Mouse (Mus musculus) MN1 (cell line): ENCODE results near the gene Ggt7.
"Not testable (repeated sequence)": the region's sequence is repeated elsewhere in the genome, so short reads cannot be mapped to it uniquely, and the experiment has no call there.

Experiments
- DNase-seq: peaks from one replicate; pipeline ENCODE4 v3.0.0-alpha.2; 2016; ENCODE audit warnings: low spot score

Ggt7 gene

DNA sequence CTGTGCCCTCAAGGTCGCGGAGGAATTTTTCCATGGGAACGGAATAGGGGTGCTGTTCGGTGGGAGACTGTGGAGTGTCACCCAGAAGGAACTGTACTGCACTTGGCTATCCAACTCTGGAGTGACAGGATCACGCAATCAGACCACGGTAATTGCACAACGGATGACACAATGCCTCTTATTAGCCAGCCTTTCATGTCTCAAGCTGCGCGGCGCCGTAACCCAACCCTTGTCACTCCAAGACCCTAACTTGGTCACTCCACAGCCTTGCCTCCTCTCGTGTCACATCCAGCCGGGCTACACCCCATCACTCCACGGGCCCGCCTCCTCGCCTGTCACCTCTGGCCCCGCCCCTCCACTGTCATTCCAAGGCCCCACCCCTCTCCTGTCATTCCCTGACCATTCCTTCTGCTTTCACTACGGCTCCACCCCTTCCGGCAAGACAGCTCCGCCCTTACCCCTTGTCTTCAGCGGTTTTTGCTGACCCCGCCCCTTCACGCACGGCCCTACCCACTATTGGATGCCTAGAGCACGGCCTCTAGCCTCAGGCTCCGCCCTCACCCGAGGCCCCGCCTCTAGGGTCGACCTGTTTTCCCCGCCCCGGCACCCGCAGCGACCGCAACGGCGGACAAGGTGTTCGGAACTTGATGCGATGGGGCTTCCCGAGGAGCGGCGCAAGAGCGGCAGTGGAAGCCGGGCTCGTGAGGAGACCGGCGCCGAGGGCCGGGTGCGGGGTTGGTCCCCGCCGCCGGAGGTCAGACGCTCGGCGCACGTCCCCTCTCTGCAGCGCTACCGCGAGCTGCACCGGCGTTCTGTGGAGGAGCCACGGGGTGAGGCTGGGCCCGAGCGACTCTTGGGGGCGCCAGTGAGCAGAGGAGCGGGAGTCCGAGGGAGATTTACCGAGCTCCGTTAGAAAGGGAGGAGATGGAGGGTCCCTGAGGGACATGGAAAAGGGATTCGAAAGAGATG is at the start of gene Ggt7, which contains the start of gene Acss2:
Ggt7 (minus strand) TSS at position 783 of the 969 bp plus-strand sequence.
Acss2 (plus strand) TSS at position 494 of the 969 bp plus-strand sequence.
- DNase-seq = peak; percentile 98

GRCm38 (mm10) chr2:155567751-155568150 is 49.7 kb upstream of the Ggt7 start:
- DNase-seq = no peak

- no peak for DNase-seq
These were observed 44.9 kb upstream of the Ggt7 start for GRCm38 (mm10) chr2:155562934-155563333.

DNA sequence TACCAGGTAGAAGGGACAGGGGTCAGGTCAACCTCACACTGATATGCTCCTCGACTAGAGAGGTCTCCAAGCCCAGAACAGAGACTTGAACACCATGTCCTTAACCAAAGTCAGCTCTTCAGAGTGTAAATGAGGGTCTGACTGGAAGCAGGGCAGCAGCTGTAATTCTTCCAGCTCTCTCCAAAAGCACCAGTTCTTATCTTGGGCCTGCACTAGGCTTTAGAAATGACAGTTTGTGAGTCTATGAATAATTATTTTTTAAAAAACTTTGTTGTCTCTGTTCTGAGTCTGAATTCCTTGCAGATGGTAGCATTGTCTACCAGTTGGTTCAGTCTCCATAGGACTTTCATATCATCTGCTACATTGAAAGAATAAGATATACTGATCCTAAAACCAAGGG is 44.2 kb upstream of the Ggt7 start:
- DNase-seq = no peak

DNA sequence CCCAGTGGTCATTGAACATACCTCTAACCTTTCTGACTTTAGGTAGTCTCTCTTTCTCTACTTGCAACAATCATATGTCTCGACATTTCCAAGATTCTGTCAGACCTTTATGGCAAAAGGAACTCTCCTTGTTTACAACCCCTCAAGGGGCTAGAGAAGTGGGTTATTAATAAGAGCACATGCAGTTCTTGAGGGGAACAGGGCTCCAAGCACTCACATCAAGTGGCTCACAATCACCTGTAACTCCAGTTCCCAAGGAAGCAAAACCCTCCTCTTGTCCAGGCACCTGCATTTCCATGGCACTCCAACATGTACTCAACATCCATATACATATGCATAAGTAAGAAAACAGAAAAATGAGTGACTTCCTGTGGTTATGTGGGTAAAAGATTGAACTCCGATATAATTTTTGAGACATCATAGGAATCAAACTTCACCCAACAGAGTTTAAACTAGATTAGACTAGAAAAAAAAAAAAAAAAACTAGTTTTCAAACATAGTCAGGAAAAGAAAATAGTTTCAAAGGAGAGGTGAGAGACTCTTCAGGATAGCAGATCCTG is 36.5 kb upstream of the Ggt7 start:
- no peak for DNase-seq

- no peak for DNase-seq
These were observed 34.9 kb upstream of the Ggt7 start for GRCm38 (mm10) chr2:155552949-155553354.

DNA sequence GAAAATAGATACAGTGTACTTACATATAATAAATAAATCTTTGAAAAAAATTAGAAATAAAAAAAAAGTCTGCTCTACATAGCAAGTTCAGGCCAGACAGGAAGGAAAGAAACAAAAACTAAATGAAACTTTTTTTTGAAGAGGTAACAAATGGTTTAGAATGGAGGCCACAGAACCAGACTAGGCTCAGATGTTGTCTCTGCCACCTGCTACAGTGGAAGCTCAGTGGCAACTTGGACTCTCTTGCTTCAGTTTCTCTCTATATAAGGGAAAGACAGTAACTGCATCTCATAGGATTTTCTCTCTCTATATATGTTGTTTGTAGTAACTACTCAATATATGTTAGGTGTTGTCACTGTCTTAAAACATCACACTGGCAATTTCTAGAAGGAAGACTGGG is 34.3 kb upstream of the Ggt7 start:
- no peak for DNase-seq

DNA sequence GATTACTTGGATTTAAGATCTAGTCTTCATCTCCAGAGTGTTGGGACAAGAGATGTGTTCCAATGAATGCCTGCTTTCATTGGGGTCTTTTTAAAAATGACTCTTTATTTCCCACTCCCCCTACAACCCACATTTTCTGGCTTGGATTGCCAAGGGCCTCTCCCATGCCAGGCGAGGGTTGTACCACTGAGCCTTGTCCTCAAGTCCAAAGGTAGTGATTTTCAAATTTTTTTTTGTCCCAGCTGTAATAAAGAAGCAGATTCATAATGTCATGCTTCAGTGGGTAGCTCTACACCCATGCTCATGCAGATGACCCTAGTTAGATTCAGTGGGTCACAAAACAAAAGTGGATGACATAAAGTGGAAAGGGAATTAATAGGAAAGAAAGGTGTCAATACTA is 28.9 kb upstream of the Ggt7 start:
- no peak for DNase-seq

GRCm38 (mm10) chr2:155540822-155541458 is 22.9 kb upstream of the Ggt7 start:
- DNase-seq = no peak

- DNase-seq = no peak
These were observed 21.7 kb upstream of the Ggt7 start for GRCm38 (mm10) chr2:155539696-155540095.

DNA sequence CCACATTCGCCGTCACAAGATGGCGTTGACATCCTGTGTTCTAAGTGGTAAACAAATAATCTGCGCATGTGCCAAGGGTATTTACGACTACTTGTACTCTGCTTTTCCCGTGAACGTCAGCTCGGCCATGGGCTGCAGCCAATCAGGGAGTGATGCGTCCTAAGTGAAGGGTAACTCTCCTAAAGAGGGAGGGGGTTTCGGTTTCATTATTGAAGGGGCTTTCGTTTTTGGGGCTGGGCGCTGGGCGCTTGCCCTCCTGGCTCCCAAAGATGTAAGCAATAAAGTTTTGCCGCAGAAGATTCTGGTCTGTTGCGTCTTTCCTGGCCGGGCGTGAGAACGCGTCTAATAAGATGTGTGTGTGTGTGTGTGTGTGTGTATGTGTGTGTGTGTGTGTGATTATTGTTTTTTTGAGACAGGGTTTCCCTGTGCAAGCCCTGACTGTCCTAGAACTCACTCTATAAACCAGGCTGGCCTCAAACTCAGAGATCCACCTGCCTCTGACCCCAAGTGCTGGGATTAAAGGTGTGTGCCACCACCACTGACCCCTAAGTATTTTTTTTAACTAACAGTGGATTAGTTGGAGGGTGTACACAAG is 20.5 kb upstream of the Ggt7 start:
- not testable (repeated sequence) for DNase-seq

GRCm38 (mm10) chr2:155537761-155538462 is 19.9 kb upstream of the Ggt7 start:
- DNase-seq = peak; percentile 40

- DNase-seq = no peak
These were observed 18.3 kb upstream of the Ggt7 start for GRCm38 (mm10) chr2:155536292-155536691.

GRCm38 (mm10) chr2:155527367-155527766 is 9.3 kb upstream of the Ggt7 start:
- no peak for DNase-seq

DNA sequence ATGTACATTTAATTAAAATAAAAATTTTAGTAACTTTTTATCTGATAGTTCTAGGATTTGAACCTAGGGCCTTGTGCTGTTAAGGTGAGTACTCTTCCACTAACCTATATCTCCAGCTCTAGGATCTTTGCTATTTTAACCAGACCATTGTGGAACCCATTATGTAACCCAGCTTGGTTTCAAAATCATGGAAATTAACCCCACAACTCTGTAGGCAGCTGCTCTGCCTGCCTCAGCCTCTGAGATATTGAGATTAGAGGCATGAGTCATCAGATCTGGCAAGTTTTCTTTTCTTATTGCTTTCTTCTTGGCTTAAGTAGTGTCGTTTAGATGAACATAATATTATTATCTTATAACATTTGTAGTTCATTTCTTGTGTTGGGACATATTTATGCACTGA is 6.3 kb upstream of the Ggt7 start:
- peak; percentile 51 for DNase-seq

DNA sequence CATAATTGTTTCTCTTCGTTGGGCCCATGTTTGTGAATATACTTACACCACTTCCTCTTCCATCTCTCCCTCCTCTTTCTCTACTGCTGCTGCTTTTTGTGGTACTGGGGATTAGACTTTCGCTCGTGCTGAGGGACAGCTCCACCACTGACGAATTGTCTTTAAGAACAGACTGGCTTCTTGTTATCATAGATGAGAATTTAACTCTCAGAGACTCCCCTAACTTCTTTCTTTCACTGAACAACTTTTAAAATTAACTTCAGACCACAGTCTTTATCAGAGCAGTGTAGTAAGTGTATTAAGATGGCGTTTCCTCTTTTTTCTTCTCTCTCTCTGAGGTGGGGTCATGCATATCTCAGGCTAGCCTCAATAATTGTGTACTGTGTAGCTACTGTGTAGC is 5.7 kb upstream of the Ggt7 start:
- DNase-seq = no peak

DNA sequence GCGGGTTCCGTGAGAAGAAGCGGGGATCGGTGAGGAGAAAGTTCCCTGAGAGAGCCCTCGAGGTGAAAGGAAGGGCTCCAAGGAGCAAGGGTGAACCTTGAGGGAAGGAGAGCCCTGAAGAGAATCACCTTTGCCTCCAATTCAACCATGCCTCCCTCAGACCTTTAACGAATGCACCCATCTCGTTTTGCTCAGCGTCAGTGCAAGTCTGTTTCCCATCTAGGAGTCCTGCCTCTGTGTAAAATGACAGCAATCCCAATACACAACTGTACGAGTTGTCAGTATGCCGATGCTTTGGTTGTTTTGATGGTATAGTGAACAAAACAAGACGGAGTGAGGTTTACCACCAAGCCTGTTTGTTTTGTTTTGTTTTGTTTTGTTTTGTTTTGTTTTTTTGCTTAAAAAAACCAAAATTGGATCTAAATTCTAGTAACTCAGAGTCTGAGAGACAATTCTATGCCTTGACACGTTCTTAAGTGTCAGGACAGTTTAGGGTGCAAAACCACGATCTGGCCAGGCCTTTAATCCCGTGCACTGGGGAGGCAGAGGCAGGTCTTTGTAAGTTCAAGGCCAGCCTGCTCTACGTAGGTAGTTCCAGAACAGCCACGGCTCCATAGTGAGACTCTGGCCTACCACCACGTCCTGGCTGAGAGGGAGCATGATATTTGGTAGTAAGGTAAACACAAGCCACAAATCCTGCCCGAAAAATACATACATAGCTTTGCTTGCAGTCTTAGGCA is 664 bp upstream of the Ggt7 start:
- DNase-seq = peak; percentile 51

GRCm38 (mm10) chr2:155515941-155516340 is 2.1 kb downstream of the Ggt7 start:
- DNase-seq = peak; percentile 80

DNA sequence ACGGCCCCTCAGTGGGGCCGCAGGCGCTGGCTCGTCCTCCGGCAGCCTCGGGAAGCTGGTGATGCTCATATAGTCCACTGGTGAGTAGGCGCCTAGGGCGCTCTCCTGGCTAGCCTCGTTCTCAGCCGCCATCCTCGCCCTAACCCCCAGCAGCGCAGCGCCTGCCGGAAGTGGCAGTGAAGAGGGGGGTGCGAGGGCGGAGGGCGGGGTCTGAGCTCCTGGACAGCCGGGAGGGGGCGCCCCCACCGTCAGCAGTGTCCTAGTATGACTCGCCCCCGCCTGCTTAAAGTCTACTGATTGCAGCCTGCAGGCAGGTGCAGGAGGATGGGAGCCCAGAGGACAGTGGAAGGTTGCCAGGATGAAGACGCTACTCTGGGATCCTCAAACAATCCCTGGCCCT is 3.4 kb downstream of the Ggt7 start:
- DNase-seq = peak; percentile 87

DNA sequence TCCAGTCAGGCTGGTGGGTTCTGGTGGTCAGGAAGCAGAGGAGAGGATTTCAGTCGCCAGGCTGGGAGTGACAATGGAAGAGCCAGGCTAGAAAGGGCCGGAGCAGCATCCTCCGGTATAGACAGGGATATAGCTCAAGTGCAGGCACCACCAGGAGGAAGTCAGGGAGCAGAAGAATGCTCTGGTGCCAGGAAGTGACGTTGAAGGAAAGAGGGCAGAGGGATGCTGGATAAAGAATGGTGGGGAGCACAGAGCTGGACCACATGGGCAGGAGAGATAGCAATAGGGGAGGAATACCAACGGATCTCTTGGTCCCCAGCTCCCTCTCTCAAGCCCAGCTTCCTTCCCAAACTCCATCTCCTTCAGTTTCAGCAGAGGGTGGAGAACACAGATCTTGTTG is 4.5 kb downstream of the Ggt7 start:
- DNase-seq = no peak

DNA sequence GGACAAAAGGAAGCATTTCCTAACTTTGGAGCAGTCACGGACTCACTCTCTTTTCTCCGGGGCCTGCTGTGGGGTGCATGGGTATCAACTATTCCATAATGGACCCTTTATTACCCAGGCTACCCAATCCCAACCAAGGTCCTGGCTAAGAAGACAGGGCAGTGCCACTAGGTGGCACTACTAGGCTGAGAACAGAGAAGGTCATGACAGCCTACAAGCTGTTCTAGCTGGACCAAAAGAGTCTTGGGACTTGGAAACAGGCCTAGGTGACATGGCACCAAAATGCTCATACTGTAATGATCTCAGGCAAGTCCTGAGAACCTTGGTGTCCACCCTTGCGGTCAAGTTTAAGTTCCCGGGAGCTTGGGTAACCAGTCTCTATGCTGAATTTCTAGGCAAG is 5.6 kb downstream of the Ggt7 start:
- peak; percentile 74 for DNase-seq
